Mouse (Mus musculus) limb, embryonic 15.5 days (tissue): ENCODE measurements around the gene Pde6d. TPM values are rescaled to one million over a fixed set of nuclear protein-coding genes. Genes with fewer than 3 reads are reported as not detected.
A peak's percentile ranks its signal among the peaks of the same experiment; 100 is the strongest.

Experiments
- ATAC-seq: fragments of 200-750 bp; cut with Nextera tagmentation; 2 replicates; pipeline ENCODE4 v1.8.0; 2017; ENCODE audit warnings: low read depth, moderate TSS enrichment; ENCODE audit not compliant: insufficient number of reproducible peaks, low FRiP score, low TSS enrichment
- H3K27ac ChIP-seq: fragments of 300-500 bp; sonication (generic); 2 replicates; pipeline ENCODE4 v1.5.1; 2015; ENCODE audit warnings: moderate library complexity, mild to moderate bottlenecking, inconsistent platforms
- H3K27me3 ChIP-seq: fragments of 300-500 bp; sonication (generic); 2 replicates; pipeline ENCODE4 v1.6.1; 2015; ENCODE audit warnings: inconsistent platforms
- H3K36me3 ChIP-seq: fragments of 300-500 bp; sonication (generic); 2 replicates; pipeline ENCODE4 v1.6.1; 2015; ENCODE audit warnings: inconsistent platforms
- H3K4me1 ChIP-seq: fragments of 300-500 bp; sonication (generic); 2 replicates; pipeline ENCODE4 v1.6.1; 2015; ENCODE audit warnings: inconsistent platforms
- H3K4me2 ChIP-seq: fragments of 300-500 bp; sonication (generic); 2 replicates; pipeline ENCODE4 v1.6.1; 2015; ENCODE audit warnings: mild to moderate bottlenecking, inconsistent platforms
- H3K4me3 ChIP-seq: fragments of 300-500 bp; sonication (generic); 2 replicates; pipeline ENCODE4 v1.5.1; 2015; ENCODE audit warnings: mild to moderate bottlenecking, inconsistent platforms
- H3K9ac ChIP-seq: fragments of 300-500 bp; sonication (generic); 2 replicates; pipeline ENCODE4 v1.6.1; 2015; ENCODE audit warnings: inconsistent platforms
- H3K9me3 ChIP-seq: fragments of 300-500 bp; sonication (generic); 2 replicates; pipeline ENCODE4 v1.6.1; 2016; ENCODE audit warnings: inconsistent platforms
- WGBS: fragments of 180-500 bp; shearing (Covaris S2); methylation state at CpG from one replicate; pipeline ENCODE4 v1.1.7; 2015; 5-methylcytosine and 5-hydroxymethylcytosine counted together
- polyA plus RNA-seq: library from polyadenylated mRNA; unstranded; fragments of >200 nt; fragmentation: Nextera tagmentation; extraction: Ambion mirVana; gene quantifications from 2 replicates; pipeline ENCODE4 v1.2.1, GENCODE M21; 2015

Gene Pde6d
- polyA plus RNA-seq, 1 experiment from 2014 or later, result 65.5 TPM

DNA sequence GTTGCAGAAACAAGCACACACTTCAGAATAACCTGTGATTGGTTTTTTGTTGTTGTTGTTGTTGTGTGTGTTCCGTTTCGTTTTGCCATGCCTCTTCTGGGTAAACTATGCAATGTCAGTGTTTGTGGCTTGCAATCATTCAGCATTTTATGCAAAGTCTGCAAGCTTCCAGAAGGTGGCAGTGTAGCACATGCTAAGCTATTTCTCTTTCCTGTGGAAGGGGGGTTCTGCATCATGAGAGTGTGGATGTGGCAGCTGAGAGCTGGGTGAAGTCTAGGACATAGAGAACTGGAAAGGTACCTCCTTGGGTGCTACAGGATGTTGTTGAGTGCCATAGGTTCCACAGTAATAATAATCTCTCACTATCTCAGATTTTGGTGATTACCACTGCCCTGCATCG is 16.1 kb upstream of the Pde6d start:
- no peak for ATAC-seq
- Histone ChIP-seq H3K4me3 (no peak overlapping the region), H3K9ac (no peak overlapping the region), H3K4me1 (0 out of 2 replicates have a peak, but pooled peaks cover 3% of the 10 kb centered on the region), H3K27me3 (no peaks in the 10 kb centered on the region), H3K27ac (0 out of 2 replicates have a peak overlapping the region, but pooled peaks have one; percentile 43), H3K4me2 (no peak overlapping the region), H3K36me3 (peaks cover 70% of the 10 kb centered on the region), H3K9me3 (no peaks in the 10 kb centered on the region)
- WGBS, result 58% methylated on average over 3 of the region's 3 CpGs

GRCm38 (mm10) chr1:86596512-86596911 is 14.1 kb upstream of the Pde6d start:
- no peak overlapping the region for H3K9ac ChIP-seq
- H3K27me3 ChIP-seq, result no peaks in the 10 kb centered on the region
- 0 out of 2 replicates have a peak, but pooled peaks cover 3% of the 10 kb centered on the region for H3K4me1 ChIP-seq
- no peak overlapping the region for H3K4me3 ChIP-seq
- H3K36me3 ChIP-seq, result peaks cover 65% of the 10 kb centered on the region
- no peak overlapping the region for H3K4me2 ChIP-seq
- no peak overlapping the region for H3K27ac ChIP-seq
- 91% methylated on average over 6 of the region's 6 CpGs for WGBS
- no peaks in the 10 kb centered on the region for H3K9me3 ChIP-seq
- no peak for ATAC-seq

- no peak for ATAC-seq
- Histone ChIP-seq H3K9ac (no peak overlapping the region), H3K4me3 (no peak overlapping the region), H3K36me3 (peaks cover 62% of the 10 kb centered on the region), H3K4me2 (no peak overlapping the region), H3K27ac (no peak overlapping the region), H3K27me3 (no peaks in the 10 kb centered on the region), H3K9me3 (no peaks in the 10 kb centered on the region), H3K4me1 (0 out of 2 replicates have a peak, but pooled peaks cover 3% of the 10 kb centered on the region)
- 89% methylated on average over 6 of the region's 6 CpGs for WGBS
Observed at GRCm38 (mm10) chr1:86595315-86595714, 12.9 kb upstream of the Pde6d start.

- WGBS, result 95% methylated on average over 7 of the region's 7 CpGs
- no peak overlapping the region for H3K4me3 ChIP-seq
- no peak overlapping the region for H3K4me2 ChIP-seq
- ATAC-seq, result no peak
- H3K36me3 ChIP-seq, result peaks cover 64% of the 10 kb centered on the region
- no peaks in the 10 kb centered on the region for H3K27me3 ChIP-seq
- H3K9me3 ChIP-seq, result no peaks in the 10 kb centered on the region
- H3K4me1 ChIP-seq, result 0 out of 2 replicates have a peak, but pooled peaks cover 3% of the 10 kb centered on the region
- no peak overlapping the region for H3K9ac ChIP-seq
- no peak overlapping the region for H3K27ac ChIP-seq
Observed at GRCm38 (mm10) chr1:86594539-86594938, 12.1 kb upstream of the Pde6d start.

DNA sequence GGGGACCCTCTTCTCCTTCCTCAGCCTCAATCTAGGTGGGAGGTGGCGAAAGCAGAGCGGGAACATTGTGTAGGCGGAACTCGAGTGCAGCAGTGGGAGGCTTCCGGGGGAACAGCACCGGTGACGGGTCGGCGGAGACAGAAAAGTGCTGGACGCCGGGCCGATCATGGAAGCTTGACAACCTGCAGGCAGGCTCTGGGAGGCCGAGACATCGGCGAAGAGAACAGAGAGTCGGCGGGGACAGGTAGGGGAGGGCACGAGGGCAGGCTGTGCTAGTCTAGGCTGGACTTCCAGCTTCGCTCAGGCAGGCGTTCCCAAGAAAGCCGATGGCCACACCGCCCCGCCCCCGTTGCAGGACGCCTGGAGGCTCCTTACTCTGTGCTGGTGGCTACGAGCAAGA is 4.6 kb upstream of the Pde6d start:
- WGBS, result 1% methylated on average over 26 of the region's 26 CpGs

DNA sequence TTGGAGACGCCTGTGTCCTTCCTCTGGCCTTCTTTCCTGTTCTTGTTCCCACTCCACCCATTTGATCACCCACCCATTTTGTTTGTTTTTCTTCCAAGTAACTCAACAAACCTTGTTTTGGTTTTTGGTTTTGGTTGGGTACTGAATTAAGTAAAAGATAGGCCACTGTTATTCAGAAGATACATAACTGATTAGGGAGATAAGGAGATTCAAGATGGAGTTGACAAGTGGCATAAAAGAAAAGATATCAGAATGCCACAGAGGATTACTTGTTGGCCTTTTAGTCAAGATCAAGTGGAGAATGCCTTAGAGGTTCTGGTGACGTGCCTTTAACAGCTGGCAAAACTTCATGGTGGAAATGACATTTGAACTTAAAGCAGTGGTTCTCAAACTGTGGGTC is 1.3 kb upstream of the Pde6d start:
- no peaks in the 10 kb centered on the region for H3K27me3 ChIP-seq
- H3K36me3 ChIP-seq, result 0 out of 2 replicates have a peak, but pooled peaks cover under 1% of the 10 kb centered on the region
- no peak overlapping the region; the same call in 1 of the 2 replicates for H3K4me3 ChIP-seq
- H3K4me2 ChIP-seq, result peak overlapping the region; percentile 77; the same call in 1 of the 2 replicates
- H3K9me3 ChIP-seq, result no peaks in the 10 kb centered on the region
- no peak overlapping the region for H3K9ac ChIP-seq
- H3K27ac ChIP-seq, result no peak overlapping the region
- peaks cover 23% of the 10 kb centered on the region for H3K4me1 ChIP-seq
- 70% methylated on average over 2 of the region's 2 CpGs for WGBS
- ATAC-seq, result no peak

More for the DNA sequence above, 4.6 kb upstream of the Pde6d start:
- Histone ChIP-seq H3K27me3 (no peaks in the 10 kb centered on the region), H3K4me1 (peaks cover 10% of the 10 kb centered on the region), H3K4me2 (peak overlapping the region; percentile 76), H3K4me3 (peak overlapping the region; percentile 97), H3K27ac (peak overlapping the region; percentile 54; the same call in 1 of the 2 replicates), H3K9ac (peak overlapping the region; percentile 80), H3K36me3 (peaks cover 28% of the 10 kb centered on the region), H3K9me3 (no peaks in the 10 kb centered on the region)
- no peak for ATAC-seq

DNA sequence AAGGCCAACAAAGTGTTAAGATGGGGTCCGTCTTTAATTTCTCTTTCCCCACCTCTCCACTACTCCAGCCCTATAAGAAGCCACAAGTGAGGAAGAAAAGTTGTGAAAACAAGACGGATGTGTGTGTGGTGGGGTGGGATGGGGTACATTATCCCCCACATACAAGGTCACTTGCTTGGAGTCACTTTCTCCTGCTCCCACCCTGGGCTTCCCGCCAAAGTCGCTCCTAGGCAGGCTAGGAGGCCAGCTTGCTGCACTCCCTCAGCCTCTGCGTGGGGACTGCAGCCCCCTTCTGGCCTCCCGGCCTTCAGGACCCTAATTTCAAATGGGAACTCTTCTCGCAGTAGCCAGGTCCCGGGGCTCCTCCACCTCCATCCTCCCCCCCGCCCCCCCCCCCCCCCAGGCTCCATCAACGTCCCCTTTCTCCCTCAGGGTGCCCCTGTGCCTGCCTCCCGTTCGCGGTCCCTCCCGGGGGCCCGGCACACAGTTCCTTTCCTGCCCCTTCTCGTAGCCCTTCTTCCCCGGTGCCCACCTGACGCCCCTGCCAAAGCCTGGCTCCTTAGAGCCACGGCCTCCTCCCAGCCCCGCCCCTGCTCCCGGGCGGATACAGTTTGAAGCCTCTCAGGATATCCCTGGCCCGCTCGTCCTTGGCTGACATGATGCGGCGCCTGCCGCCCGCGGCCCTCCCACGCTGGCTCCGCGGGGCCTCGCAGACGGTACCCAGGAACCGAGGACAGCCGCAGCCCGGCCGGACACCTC is 558 bp downstream of the Pde6d start:
- Histone ChIP-seq H3K4me3 (peak overlapping the region; percentile 97), H3K27ac (peak overlapping the region; percentile 83), H3K9ac (peak overlapping the region; percentile 89), H3K4me2 (peak overlapping the region; percentile 77), H3K27me3 (no peaks in the 10 kb centered on the region), H3K9me3 (no peaks in the 10 kb centered on the region), H3K4me1 (peaks cover 19% of the 10 kb centered on the region), H3K36me3 (no peaks in the 10 kb centered on the region; the same call in 1 of the 2 replicates)
- WGBS, result under 1% methylated on average over 36 of the region's 38 CpGs
- ATAC-seq, result peak; percentile 73

- Histone ChIP-seq H3K27ac (no peak overlapping the region), H3K4me1 (peaks cover 15% of the 10 kb centered on the region), H3K27me3 (no peaks in the 10 kb centered on the region), H3K36me3 (no peaks in the 10 kb centered on the region; the same call in 1 of the 2 replicates), H3K4me2 (no peak overlapping the region), H3K9ac (no peak overlapping the region), H3K4me3 (no peak overlapping the region), H3K9me3 (no peaks in the 10 kb centered on the region)
- WGBS, result 86% methylated on average over 6 of the region's 6 CpGs
- no peak for ATAC-seq
Observed at GRCm38 (mm10) chr1:86580426-86580825, 2.0 kb downstream of the Pde6d start.

DNA sequence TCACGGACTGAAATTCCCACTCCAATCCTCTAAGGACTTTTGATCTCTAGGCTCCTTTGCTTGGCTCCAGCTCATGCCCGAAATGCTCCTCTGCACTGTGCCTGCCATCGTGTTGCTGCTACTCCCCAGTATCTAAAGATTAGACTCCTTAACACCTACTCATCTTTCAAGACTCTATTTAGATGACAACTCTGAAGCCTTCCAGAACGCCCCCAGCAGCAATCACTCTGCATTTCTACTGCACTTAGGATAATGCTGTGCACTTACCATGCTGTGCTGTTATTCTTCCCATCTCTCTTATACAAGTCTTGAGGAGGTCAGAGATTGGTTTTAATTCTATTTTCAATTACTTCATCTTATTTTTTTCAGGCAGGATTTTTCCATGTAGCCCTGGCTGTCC is 10.5 kb downstream of the Pde6d start:
- Histone ChIP-seq H3K27me3 (no peaks in the 10 kb centered on the region), H3K27ac (no peak overlapping the region), H3K4me1 (no peaks in the 10 kb centered on the region), H3K36me3 (0 out of 2 replicates have a peak, but pooled peaks cover 4% of the 10 kb centered on the region), H3K9me3 (no peaks in the 10 kb centered on the region), H3K9ac (no peak overlapping the region), H3K4me2 (no peak overlapping the region), H3K4me3 (no peak overlapping the region)
- no peak for ATAC-seq
- 77% methylated on average over 4 of the region's 4 CpGs for WGBS

DNA sequence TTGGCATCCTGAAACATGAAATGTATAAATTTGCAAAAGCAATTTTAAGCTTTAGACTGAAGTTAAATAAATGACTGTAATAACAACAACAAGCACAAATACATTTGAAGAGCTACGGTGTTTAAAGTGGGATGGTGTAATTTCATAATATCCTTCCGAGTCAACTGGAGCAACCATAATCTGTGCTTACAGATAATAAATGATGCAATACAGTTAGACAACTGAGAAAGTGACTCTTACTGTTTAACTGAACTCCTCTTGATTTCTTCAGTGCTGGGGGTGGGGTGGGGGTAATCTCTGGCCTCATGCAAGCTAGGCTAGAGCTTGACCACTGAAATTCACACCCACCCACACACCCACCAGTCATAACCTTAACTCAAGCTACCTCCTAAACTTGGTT is 11.0 kb downstream of the Pde6d start:
- no peak for ATAC-seq
- 0 out of 2 replicates have a peak, but pooled peaks cover 4% of the 10 kb centered on the region for H3K36me3 ChIP-seq
- H3K9me3 ChIP-seq, result no peaks in the 10 kb centered on the region
- H3K4me2 ChIP-seq, result no peak overlapping the region
- no peak overlapping the region for H3K9ac ChIP-seq
- no peaks in the 10 kb centered on the region for H3K4me1 ChIP-seq
- no peak overlapping the region for H3K27ac ChIP-seq
- H3K4me3 ChIP-seq, result no peak overlapping the region
- H3K27me3 ChIP-seq, result no peaks in the 10 kb centered on the region
- 91% methylated on average over 2 of the region's 2 CpGs for WGBS

- no peak for ATAC-seq
- H3K36me3 ChIP-seq, result 0 out of 2 replicates have a peak, but pooled peaks cover 8% of the 10 kb centered on the region
- 80% methylated on average over 2 of the region's 2 CpGs for WGBS
Observed at GRCm38 (mm10) chr1:86569292-86569860, 13.1 kb downstream of the Pde6d start.

DNA sequence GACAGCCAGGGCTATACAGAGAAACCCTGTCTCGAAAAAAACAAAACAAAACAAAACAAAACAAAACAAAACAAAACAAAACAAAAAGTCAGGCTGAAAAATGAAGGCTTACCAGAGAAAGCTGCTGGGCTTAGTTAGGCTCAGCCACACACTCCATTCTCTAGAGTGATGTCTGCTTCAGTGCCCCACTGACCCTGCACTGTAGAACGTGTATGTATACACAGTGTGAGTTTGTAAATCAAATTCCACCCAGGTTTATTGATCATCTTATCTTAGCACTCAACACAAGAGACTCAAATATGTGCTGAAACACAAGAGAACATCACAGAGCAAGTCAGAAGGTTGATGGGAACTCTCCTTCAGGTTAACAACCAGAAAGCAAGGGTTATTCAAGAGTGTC is 14.0 kb downstream of the Pde6d start:
- no peak for ATAC-seq
- Histone ChIP-seq H3K9ac (no peak overlapping the region), H3K36me3 (peaks cover 16% of the 10 kb centered on the region), H3K9me3 (no peaks in the 10 kb centered on the region), H3K4me2 (no peak overlapping the region), H3K27ac (no peak overlapping the region), H3K27me3 (no peaks in the 10 kb centered on the region), H3K4me1 (no peaks in the 10 kb centered on the region), H3K4me3 (no peak overlapping the region)
- 76% methylated on average over 2 of the region's 2 CpGs for WGBS

More at GRCm38 (mm10) chr1:86569292-86569860, 13.1 kb downstream of the Pde6d start:
- Histone ChIP-seq H3K9me3 (no peaks in the 10 kb centered on the region), H3K27ac (no peak overlapping the region), H3K4me2 (no peak overlapping the region), H3K27me3 (no peaks in the 10 kb centered on the region), H3K4me3 (no peak overlapping the region), H3K9ac (no peak overlapping the region), H3K4me1 (no peaks in the 10 kb centered on the region)
